Mouse (Mus musculus) stomach, embryonic 16.5 days (tissue): Measurements from ENCODE around the gene 4930402H24Rik. TPM values are rescaled to one million over a fixed set of nuclear protein-coding genes. Genes with fewer than 3 reads are reported as not detected.

Experiments used
- ATAC-seq: fragments of 200-750 bp; cut with Nextera tagmentation; 2 replicates; pipeline ENCODE4 v1.8.0; 2017; ENCODE audit warnings: moderate number of reproducible peaks, moderate TSS enrichment; ENCODE audit not compliant: insufficient read depth, low FRiP score
- H3K27ac ChIP-seq: fragments of 300-500 bp; sonication (generic); 2 replicates; pipeline ENCODE4 v1.5.1; 2014; ENCODE audit warnings: low read length
- H3K27me3 ChIP-seq: fragments of 300-500 bp; sonication (generic); 2 replicates; pipeline ENCODE4 v1.6.1; 2014; ENCODE audit warnings: low read length, control low read depth, mixed read lengths; ENCODE audit not compliant: control insufficient read depth, insufficient read depth
- H3K36me3 ChIP-seq: fragments of 300-500 bp; sonication (generic); 2 replicates; pipeline ENCODE4 v1.6.1; 2014; ENCODE audit warnings: low read length; ENCODE audit not compliant: control insufficient read depth, insufficient read depth
- H3K4me1 ChIP-seq: fragments of 300-500 bp; sonication (generic); 2 replicates; pipeline ENCODE4 v1.6.1; 2014; ENCODE audit warnings: low read length, control low read depth, mixed read lengths; ENCODE audit not compliant: control insufficient read depth, insufficient read depth
- H3K4me2 ChIP-seq: fragments of 300-500 bp; sonication (generic); 2 replicates; pipeline ENCODE4 v1.6.1; 2014; ENCODE audit warnings: low read depth, low read length, mixed read lengths
- H3K4me3 ChIP-seq: fragments of 300-500 bp; sonication (generic); replicated peaks from 2 replicates; pipeline ENCODE4 v1.5.1; 2014; ENCODE audit warnings: mild to moderate bottlenecking, low read length
- H3K9ac ChIP-seq: fragments of 300-500 bp; sonication (generic); 2 replicates; pipeline ENCODE4 v1.6.1; 2014; ENCODE audit warnings: low read length
- H3K9me3 ChIP-seq: fragments of 300-500 bp; sonication (generic); replicated peaks from 2 replicates; pipeline ENCODE4 v1.6.1; 2016; ENCODE audit warnings: low read length, control low read depth; ENCODE audit not compliant: control insufficient read depth
- WGBS: fragments of 180-500 bp; shearing (Covaris S2); extraction: QIAGEN DNeasy Blood & Tissue Kit; methylation state at CpG from one replicate; pipeline ENCODE4 v1.1.7; 2014; 5-methylcytosine and 5-hydroxymethylcytosine counted together
- polyA plus RNA-seq: library from polyadenylated mRNA; unstranded; fragments of >200 nt; fragmentation: Nextera tagmentation; extraction: Ambion mirVana; gene quantifications from 2 replicates; pipeline ENCODE4 v1.2.1, GENCODE M21; 2015

4930402H24Rik gene
- polyA plus RNA-seq, 1 experiment from 2014 or later, result 33.2 TPM

DNA sequence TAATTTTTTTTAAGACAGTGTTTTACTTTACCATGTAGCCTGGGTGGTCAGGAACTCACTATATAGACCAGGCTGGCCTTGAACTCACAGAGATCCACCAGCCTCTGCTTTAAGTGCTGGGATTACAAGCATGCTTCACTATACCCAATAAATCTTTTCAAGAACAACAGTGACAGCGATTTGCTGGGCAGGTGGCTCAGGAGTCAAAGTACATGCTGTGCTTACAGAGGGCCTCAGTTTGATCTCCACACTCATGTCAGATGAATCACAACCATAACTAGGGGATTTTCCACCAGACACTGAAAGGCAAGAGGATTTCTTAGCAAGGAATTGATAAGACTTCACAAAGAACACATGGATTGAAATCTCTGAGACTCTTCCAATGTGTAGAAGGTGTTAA, 126.3 kb downstream of the 4930402H24Rik start:
- no peak overlapping the region for H3K27ac ChIP-seq
- no peaks in the 10 kb centered on the region for H3K27me3 ChIP-seq
- no peak for ATAC-seq
- no peak overlapping the region for H3K4me3 ChIP-seq
- no peak overlapping the region for H3K4me2 ChIP-seq
- 59% methylated on average over 1 of the region's 1 CpGs for WGBS
- H3K36me3 ChIP-seq, result peaks cover 6% of the 10 kb centered on the region; the same call in 1 of the 2 replicates
- no peak overlapping the region for H3K9ac ChIP-seq
- H3K4me1 ChIP-seq, result no peaks in the 10 kb centered on the region
- H3K9me3 ChIP-seq, result no peaks in the 10 kb centered on the region

DNA sequence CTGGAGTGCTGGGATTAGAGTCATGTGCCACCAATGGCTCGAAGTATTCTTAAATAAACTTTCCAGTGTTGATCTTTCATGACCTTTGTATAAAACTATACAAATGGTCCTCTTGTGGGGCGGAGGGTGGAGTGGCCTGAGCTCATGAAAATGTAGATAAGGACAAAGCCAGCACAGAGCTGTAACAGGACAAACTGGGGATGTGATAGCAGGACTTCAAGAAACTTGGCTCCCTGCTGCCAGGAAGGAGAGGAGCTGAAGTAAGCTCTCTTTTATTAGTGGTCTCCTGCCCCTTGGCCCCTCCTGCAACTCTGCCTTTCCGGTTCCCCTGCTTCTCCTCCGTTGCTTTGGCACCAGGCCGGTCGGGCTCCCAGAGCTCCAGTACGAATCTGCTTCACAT, 129.6 kb downstream of the 4930402H24Rik start:
- Histone ChIP-seq H3K27me3 (no peaks in the 10 kb centered on the region), H3K4me1 (no peaks in the 10 kb centered on the region), H3K9ac (no peak overlapping the region), H3K9me3 (no peaks in the 10 kb centered on the region), H3K4me2 (no peak overlapping the region), H3K36me3 (peaks cover 6% of the 10 kb centered on the region; the same call in 1 of the 2 replicates), H3K4me3 (no peak overlapping the region), H3K27ac (no peak overlapping the region)
- ATAC-seq, result no peak
- WGBS, result 71% methylated on average over 7 of the region's 7 CpGs

DNA sequence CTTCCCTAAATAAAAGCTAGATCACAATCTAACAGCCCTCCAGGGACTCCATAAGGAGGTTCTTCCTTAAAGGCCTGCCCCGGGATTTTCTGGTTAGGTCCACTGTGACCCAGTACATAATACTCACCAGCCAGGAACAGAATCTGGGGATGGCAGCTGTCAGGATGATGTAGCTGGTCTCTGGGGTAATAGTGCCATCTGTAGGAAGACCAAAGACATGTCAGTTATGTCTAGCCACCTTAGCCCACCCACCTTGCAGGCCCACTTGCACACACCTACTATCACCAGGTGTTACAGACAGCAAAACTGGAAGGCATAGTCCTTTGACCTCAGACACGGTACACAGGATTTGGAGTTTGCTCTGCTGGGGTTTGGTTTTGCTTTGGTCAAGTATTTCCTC, 138.7 kb downstream of the 4930402H24Rik start:
- H3K4me1 ChIP-seq, result no peaks in the 10 kb centered on the region
- no peak overlapping the region for H3K4me3 ChIP-seq
- no peaks in the 10 kb centered on the region for H3K27me3 ChIP-seq
- H3K4me2 ChIP-seq, result no peak overlapping the region
- H3K9me3 ChIP-seq, result no peaks in the 10 kb centered on the region
- ATAC-seq, result no peak
- no peak overlapping the region for H3K9ac ChIP-seq
- no peak overlapping the region for H3K27ac ChIP-seq
- H3K36me3 ChIP-seq, result 0 out of 2 replicates have a peak, but pooled peaks cover 4% of the 10 kb centered on the region
- 69% methylated on average over 2 of the region's 2 CpGs for WGBS

DNA sequence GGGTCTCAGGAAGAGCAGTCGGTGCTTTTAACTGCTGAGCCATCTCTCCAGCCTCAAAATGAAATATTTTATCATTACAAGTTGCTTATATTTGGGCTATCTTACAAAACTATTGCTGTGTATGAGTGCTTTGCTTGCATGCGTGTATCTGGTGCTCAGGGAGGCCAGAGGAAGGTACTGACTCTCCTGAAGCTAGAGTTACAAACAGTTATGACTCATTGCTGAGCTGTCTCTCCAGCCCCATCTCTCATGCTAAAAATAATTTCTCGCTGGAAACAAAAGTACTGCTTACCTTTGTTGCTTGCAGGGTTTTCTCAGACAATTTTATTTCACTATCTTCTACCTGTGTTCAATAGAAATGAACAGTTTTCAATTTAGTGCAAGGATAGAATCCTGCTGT, 140.8 kb downstream of the 4930402H24Rik start:
- Histone ChIP-seq H3K9ac (no peak overlapping the region), H3K27me3 (no peaks in the 10 kb centered on the region), H3K36me3 (0 out of 2 replicates have a peak, but pooled peaks cover 4% of the 10 kb centered on the region), H3K4me2 (no peak overlapping the region), H3K4me3 (no peak overlapping the region), H3K9me3 (no peaks in the 10 kb centered on the region), H3K27ac (no peak overlapping the region), H3K4me1 (no peaks in the 10 kb centered on the region)
- WGBS, result 84% methylated on average over 3 of the region's 3 CpGs
- ATAC-seq, result no peak

DNA sequence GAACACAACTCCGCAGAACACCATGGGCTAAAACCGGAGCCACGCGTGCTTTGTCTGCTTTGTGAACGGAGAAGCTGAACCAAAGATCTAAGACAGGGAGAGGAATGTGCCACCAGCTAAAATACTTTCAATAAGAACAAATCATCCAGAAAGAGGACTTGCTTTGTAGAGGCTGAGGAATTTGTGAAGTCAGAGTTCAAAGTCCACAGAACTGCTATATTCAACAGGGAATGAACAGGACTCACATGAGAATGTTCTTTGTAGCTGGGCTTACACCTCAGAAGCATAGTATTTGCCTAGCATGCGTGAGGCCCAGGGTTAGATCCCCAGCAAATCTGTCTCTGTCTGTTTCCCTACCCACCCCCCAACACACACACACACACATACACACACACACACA, 145.3 kb downstream of the 4930402H24Rik start:
- Histone ChIP-seq H3K4me1 (no peaks in the 10 kb centered on the region), H3K36me3 (no peaks in the 10 kb centered on the region), H3K9ac (no peak overlapping the region), H3K27ac (peak overlapping the region; percentile 73), H3K4me3 (no peak overlapping the region), H3K9me3 (no peaks in the 10 kb centered on the region), H3K27me3 (no peaks in the 10 kb centered on the region), H3K4me2 (no peak overlapping the region)
- 66% methylated on average over 6 of the region's 6 CpGs for WGBS
- peak; percentile 80; the same call in 1 of the 2 replicates for ATAC-seq

DNA sequence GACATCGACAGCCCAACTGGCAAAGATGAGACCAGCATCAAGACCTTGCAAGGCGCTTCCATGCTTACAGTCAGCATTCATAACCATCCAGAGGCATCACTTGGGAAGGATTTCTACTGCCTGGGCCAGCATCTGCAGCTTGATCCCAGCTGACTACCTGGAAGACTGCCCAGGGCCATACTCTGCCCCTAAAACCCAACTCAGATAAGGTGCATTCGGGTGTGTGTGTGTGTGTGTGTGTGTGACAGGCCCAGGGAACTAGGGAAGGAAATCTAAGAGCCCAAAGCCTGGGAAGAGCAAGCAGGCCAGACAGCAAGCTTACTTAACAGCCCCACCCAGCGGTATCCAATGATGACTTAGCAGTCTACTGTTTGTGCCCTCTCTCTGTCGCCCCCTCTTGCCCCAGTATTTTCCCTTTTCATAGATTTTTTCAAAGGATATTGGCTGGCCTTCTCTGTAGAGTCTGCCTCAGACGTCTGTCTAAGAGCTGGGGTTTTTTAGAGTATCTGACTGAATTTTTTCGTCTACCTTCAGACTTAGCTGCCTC, 151.1 kb downstream of the 4930402H24Rik start:
- Histone ChIP-seq H3K4me2 (no peak overlapping the region), H3K27ac (no peak overlapping the region), H3K9ac (no peak overlapping the region), H3K27me3 (no peaks in the 10 kb centered on the region), H3K4me3 (no peak overlapping the region), H3K36me3 (no peaks in the 10 kb centered on the region; the same call in 1 of the 2 replicates), H3K9me3 (no peaks in the 10 kb centered on the region), H3K4me1 (no peaks in the 10 kb centered on the region)
- ATAC-seq, result no peak
- WGBS, result 57% methylated on average over 7 of the region's 7 CpGs

DNA sequence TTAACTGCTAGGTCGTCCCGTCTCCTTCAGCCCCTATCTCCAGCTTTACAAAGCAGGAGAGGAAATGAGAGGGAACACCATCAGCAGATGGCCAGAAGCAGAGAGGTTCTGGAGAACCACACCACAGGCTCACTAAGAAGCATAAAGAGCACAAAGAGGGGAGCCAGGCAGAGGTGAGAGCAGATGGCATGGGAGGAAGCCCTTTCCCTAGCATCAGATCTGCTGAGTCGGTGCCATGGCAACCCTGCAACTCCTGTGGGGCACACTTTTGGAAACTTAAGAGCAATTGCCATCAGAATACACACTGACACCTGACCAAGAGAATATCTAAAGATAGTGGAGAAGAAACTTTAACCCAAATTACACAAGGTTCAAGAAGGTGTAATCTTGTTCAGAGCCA, 151.6 kb downstream of the 4930402H24Rik start:
- no peaks in the 10 kb centered on the region; the same call in 1 of the 2 replicates for H3K36me3 ChIP-seq
- no peak overlapping the region for H3K9ac ChIP-seq
- no peaks in the 10 kb centered on the region for H3K27me3 ChIP-seq
- H3K4me3 ChIP-seq, result no peak overlapping the region
- ATAC-seq, result no peak
- H3K27ac ChIP-seq, result no peak overlapping the region
- WGBS, result 93% methylated on average over 3 of the region's 3 CpGs
- H3K9me3 ChIP-seq, result no peaks in the 10 kb centered on the region
- no peaks in the 10 kb centered on the region for H3K4me1 ChIP-seq
- H3K4me2 ChIP-seq, result no peak overlapping the region

DNA sequence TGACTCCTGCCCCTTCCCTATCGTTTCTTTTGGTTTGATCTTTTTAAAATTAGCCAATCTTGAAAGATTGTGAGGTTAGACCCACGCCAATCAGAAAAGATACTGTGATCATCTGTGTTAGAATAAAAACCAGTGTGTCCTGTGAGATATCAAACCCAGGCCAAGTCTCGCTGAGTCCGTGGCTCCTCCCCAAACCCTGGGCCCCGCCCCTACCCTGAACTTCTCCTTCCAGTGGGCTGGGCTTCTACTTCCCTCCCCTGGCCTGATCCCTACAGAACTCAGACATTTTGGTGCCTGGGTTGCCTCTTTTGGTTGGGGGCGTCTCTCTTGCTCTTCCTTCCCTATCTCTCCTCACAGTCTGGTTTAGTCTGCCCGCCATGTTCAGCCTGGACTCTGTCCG, 155.8 kb downstream of the 4930402H24Rik start:
- no peaks in the 10 kb centered on the region for H3K9me3 ChIP-seq
- H3K27me3 ChIP-seq, result no peaks in the 10 kb centered on the region
- 55% methylated on average over 8 of the region's 8 CpGs for WGBS
- ATAC-seq, result no peak
- H3K36me3 ChIP-seq, result peaks cover 13% of the 10 kb centered on the region
- no peaks in the 10 kb centered on the region for H3K4me1 ChIP-seq
- no peak overlapping the region for H3K27ac ChIP-seq
- no peak overlapping the region for H3K4me3 ChIP-seq
- no peak overlapping the region for H3K9ac ChIP-seq
- H3K4me2 ChIP-seq, result no peak overlapping the region

DNA sequence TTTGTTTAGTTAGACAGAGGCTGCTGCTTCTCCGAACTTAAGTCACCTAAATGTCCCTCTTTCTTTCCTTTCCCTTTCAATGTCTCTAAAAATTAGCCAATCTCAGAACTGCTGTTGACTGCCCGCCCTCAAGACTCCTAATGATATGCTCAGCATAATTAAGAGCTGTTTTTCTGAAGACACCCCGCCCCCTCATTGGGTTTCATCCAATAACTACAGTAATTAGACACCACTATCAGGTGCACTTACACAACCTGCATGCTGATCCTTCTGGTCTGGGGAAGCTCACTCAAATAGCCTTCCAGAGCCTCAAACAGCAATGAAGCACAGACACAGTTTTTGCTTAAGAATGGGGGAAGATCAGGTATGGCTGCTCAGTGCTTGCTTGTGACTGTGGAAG, 156.5 kb downstream of the 4930402H24Rik start:
- Histone ChIP-seq H3K4me1 (no peaks in the 10 kb centered on the region), H3K36me3 (peaks cover 20% of the 10 kb centered on the region), H3K9me3 (no peaks in the 10 kb centered on the region; the same call in 1 of the 2 replicates), H3K27ac (no peak overlapping the region), H3K4me3 (no peak overlapping the region), H3K27me3 (no peaks in the 10 kb centered on the region), H3K9ac (no peak overlapping the region), H3K4me2 (no peak overlapping the region)
- ATAC-seq, result no peak
- WGBS, result 89% methylated on average over 3 of the region's 3 CpGs
